Mouse (Mus musculus) natural killer cell, adult 2 months (primary cell): ENCODE measurements around the gene Rad51b.
A peak's percentile ranks its signal among the peaks of the same experiment; 100 is the strongest.

Source experiments
- DNase-seq, 2 experiments: peaks; one replicate each; pipeline ENCODE4 v3.0.0; 2022; ENCODE audit warnings: low spot score in 2 of 2

Gene Rad51b

DNA sequence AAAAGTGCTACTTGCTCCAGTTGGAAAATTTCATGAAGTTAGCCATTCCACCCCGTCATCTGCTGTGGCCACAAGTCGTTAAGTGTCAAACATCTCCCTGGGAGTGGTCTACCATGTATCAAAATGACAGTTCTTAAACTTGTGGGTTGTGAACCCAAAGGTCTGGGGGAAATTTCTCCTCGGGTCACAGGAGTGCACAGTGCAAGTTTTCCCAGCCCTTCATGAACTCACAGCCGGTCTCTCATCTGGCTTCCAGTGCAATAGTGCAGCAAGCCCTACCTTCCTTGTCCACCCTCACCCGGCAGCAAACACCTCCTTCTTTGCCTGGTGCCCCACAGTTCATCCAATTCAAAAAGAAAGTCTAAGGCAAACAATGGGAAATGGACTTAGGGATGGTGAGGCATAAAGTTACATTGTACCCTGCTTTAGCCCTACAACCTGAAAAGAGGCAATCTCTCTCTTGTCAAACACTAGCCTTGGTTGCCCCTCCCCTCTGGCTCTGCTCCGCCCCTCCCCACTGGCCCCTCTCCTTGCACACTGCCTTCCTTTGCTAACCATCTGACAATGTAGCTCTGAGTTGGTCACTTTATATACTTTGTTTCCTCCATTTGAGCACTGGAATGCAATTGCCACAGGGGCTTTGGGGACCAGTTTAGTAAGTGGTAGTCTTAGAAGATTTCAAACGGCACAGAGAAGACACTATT is 390.8 kb downstream of the Rad51b start:
- no peak for DNase-seq

DNA sequence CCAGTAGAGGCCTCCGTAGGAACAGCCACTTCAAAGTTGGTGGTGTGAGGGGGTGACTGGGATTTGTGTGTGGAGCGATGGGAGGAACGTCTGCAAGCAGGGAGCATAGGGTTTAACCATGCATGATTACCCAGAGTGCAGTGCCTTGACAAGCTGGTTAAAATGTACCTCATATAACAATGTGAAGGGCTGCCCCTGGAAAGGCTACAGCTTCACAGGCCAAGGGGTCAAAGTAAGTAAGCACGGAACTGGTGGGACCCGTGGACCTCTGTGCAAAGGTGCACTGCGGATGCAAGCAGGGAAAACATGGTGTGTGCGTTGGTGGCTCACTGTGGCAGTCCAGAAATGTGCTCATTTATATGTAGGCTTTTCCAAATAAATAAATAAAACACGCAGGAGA is 392.2 kb downstream of the Rad51b start:
- DNase-seq = no peak

DNA sequence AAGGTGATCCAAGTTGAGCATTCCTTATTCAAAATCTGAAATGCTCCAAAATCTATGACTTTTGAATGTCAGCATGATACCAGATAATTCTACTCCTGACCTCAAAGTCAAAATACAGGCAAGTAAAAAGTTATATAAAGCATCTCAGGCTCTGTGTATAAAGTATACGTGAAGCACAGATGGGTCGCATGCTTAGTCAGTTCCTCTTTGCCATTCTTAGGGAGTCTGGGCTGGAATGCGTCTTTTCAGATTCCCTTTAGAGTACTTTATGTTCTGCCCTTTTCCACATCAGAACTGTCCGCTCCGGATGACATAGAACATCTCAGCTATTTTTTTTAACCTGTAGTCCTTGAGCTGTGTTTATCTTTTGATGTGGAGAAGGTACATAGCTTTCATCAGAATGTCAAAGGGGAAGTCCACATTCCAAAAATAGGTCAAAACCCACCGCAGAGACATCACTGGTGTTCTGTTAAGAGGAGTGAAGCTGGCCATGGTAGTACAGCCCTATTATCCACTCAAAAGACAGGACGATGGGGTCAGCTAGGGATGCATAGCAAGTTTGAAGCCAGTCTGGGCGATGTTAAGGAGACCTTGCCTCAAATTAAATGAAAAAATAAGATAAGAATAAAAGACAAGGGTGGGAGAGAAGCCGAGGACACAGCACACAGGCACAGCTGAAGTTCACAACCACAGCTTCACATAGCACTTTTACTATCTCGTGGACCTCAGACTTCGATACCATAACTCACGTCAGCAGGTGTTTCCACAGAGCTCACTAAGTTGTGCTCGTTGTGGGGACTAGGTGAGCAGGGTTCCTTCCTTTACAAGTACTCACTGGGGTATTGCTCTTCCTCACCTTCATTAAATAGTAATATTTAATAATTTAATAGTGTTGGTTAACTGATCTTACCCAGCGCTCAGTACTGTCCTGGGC is 395.1 kb downstream of the Rad51b start:
- DNase-seq = peak; percentile 49 to 52

DNA sequence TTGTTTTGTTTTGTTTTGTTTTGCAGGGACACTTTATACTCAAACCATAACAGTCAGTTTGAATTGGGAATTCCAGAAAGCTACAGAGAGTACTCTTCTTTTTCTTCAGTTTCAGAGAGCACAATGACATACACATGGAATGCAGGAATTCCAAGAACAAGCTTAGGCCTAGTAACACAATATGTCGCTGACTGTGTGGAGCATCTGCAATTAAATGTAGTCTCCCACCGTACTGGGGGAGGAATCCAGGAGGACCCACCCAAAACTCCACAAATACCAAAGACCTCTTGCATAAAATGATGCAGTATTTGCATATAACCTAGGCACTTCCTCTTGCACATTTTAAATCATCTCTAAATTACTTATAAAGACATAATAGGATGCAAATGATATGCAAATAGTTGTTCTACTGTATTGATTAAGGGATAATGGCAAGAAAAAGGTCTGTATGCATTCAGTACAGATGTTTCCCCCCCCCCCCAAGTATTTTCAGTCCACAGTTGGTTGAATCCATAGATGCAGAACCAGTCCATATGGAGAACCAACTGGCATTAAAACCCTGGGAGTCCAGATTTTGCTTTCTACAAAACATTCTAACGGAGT is 398.9 kb downstream of the Rad51b start:
- no peak for DNase-seq

DNA sequence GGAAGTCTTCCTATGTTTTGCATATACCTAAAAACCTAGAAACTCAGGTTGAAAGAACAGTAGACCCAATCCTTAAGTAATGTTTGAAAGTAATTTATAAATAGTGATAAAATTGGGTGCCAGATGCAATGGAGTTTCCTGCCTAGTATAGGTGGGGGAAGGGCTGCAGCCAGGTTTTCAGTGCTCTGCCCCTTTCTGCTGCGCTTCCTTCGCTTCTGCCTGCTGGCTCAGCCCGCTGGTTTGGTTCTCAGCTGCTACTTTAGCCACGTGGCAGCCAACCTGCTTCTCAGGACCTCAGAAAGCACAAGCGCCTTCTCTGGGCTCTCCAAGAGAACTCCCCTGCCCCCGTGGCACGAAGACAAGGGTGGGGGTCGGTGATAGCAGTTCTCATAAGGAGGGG is 406.5 kb downstream of the Rad51b start:
- no peak for DNase-seq

DNA sequence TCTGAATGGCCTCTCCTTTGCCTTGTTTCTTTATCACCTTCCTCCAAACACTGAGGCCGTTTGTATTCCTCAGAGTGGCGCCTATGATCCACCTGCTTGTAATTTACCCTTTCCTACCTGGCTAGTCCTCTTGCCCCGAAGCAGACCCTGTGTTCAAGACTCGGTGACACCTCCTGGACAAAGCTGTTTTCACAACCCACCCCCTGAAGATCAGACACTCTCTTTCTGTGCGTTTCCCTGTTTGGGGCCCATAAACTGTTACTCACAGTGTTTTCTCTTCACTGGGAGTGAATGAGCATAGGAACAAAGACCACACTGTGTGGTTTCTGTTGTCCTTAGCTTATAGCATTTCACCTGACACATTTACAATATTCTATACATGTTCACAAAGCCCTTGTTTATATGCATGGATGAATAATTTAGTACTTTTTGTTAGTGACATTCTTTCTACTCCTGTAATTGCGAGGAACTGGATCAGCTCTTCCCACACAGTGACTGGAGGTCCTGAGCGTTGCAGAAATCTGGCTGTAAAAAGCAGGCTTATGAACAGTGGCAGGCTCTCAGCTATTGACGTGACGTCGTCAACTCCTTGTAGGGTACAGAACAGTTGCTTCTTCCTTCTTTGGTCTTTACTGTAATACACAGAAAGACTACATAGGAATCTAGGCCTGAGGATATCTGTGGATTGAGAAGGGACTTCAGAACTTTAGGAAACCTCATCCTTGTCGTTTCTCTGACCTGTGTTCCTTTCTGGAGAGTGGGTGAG is 408.6 kb downstream of the Rad51b start:
- no peak for DNase-seq

DNA sequence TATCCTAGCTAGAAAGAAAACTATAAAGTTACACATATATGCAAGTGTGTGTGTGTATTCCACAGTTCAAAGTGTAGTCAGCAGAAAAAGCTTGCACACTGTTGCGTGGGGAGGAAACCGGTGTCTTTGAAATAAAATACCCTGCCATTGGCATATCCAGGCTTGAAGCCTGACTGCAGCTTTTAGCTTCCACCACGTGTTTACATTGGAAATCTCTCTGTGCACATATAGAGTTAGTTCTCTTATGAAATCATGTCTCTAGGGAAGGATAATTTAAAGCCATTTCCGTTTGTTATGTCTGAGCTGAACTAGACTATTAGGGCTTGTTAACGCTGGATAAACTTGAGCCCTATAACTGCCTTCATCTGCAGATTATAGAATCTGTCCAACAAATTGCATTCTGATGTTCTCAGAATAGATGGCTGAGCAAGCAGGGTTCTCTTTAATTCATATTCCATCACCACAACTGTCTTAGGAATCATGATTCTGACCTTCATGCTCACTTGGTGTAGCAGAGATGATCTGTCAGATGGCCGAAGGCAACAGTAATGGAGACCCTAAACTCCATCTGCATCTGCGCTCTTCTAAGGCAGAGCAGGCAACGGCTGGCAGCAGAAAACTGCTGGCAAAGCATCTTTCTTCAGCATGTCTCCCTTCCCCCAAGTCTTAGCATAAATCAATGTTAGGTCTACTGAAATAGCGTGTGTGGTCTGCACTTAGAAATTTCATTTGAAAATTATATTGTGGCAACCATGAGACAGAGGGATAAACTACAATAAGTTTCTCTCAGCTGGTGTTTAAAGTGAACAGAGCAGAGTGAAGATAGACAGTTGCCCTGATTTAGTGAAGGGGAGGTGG is 410.7 kb downstream of the Rad51b start:
- DNase-seq = no peak

DNA sequence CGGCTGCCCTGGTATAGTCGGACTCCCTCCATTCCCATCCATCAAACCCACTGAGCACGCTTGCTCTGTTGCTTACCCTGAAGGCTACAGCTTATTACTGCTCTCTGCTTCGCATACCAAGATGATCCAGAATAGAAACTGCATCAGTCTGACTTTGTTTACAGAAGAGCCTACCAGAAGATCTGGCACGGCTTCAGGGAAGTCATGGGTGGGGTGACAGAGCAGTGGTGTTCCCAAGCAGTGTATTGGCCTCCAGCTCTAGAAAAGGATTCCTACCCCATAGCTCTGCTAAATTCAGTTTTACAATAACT is 411.3 kb downstream of the Rad51b start:
- DNase-seq = no peak

DNA sequence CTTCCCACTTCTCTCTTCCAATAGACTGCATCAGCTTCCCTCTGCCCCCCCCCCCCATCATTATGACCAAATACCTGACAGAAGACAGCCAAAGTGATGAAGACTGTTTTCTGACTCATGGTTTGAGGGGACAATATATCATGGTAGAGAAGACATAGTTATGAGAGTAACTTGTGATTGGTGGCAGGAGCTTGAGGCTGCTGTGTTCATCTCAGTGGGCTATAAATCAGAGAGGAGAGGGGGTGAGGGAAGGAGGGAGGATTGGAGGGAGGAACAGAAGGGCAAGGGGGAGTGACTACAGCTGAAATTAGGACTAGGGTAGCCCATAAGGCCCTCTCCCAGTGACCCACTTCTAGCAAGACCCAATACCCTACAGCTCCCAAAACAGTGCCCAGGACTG is 416.2 kb downstream of the Rad51b start:
- no peak for DNase-seq

DNA sequence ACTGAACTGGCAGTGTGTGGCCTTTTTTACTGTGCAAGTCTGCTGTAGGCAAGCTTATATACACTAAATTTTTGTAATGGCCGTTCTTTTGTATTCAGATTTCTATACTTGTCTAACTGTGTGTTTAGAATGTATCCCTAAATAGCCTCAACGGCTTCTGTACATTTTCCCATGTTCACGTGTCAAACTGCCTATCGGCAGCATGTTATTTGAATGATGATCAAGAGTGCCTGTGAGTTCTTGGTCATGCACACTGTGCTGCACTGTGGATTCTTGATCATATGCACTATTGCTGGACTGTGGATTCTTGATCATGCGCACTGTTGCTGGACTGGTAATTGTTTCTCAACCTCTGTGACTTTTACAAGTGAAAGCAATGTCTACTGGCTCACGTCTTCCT is 417.4 kb downstream of the Rad51b start:
- DNase-seq = no peak

DNA sequence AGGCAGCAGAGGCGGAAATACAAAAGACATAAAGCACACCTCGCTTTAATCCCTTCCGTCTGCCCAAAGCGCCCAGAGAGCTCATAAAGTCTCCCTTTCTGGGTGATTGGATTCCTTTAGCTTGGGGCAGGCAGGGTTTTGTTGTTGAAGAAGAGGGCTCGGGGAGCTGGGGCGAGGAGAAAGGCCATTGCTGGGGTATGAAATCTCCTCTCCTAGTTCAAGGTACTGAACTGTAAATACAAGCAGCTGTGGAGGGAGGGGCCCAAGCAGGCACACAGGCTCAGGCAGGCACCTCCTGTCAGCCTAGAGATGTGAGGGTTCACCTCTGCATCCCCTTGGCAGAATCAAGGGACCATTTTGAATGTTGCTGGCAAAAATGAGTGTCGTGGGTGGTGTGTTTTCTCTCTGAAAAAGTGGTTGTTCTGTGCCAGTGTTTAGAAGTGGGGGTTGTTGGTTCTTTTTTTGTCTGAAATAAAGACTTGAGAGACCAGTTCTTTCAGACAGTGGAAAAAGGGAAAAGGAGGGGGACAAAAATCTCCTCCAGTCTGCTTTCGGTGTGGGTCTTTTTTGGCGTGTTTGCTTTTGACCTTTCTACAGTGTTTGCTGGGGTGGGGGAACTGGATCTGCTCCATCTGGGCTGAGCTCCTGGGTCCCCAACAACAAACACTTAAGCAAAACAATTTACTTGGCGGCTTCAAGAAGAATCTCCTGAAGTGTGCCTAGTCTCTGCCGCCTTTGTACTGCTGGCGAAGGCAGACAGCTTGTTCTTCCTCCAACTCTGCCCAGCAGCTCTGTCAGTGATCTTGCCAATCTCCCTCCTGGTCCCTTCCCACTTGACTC is 418.6 kb downstream of the Rad51b start:
- no peak for DNase-seq

DNA sequence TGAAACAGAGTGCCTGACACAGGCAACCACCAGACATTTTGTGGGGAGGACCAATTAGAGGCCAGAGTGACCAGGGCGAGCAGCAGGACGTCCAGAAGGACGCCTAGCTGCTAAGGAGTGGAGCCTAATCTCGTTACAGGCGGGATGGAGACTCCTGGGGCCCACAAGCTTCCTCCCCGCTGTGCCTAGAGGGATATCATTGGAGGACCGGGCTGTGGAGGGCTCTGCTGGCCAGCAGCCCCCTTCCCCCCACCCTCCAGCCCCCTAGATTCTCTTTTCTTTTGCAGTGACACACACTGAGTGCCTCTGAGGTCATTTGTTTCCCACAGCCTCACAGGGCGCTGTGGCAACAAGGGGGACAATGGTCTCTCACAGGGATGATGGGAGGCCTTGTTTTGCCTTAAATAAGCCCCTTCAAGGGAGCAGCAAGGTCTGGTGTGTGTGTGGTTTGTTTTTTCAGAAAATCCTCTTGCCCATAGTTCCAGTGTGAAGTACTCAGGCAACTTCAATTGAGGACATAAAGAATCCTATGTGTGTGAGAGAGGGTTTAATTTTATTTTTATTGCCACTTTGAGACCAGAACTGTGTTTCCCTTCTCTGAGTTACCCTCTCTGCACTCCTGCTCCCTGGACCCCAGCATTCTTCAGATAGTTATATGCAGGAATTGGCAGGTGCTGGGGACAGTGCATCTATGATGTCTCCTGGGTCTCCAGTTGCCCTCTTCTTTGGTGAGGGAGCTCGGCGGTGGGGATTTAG is 422.2 kb downstream of the Rad51b start:
- no peak for DNase-seq

DNA sequence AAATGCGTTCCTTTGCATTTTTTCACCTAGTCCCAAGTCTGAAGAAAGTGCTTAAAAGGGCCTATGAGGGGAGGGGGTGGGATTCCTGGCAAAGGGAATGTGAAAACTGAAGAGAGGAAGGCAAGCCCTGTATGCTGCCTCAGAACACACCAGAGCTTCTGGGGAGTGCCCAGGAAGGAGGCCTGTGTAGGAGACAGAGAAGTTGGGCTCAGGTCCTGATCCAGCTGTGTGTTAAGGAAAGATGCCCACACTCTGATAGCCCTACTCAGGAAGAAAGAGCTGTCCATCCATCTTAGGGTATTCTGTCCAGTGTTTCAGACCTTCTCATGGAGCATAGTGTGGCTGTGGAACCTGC is 422.7 kb downstream of the Rad51b start:
- DNase-seq = no peak

DNA sequence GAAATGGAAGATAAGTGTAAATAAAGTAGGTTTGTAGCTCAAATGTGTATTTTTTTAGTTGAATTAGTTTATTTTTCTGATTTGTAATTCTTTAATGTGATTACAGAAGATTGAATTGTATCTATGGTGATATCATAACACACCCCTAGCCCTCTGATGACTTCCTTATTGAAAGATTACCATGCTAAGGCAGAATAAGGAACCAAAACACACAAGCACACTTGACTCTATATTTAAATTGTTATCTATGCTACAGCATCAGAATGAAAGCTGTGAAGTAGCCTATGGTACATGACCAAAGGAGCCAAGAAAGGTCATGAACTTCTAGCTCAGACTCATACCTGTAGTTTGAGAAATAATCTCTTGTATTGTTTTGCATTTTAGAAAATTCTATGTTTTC is 427.8 kb downstream of the Rad51b start:
- DNase-seq = no peak

DNA sequence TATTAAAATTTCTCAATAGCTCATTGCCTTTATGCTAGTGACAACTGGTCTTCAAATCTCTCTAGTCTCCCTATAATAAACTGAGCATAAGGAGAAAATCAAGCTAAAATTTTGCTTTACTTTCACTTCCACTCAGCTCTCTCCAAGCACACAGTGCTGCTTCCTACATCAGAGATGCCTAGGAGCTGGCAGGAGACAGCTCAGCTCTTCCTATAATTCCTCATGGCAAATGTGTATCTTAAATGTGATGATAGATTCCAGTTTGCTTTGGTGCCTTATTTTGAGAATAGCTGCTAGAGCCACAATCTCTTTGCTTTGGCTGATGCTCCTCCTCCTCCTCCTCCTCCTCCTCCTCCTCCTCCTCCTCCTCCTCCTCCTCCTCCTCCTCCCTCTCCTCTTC is 428.6 kb downstream of the Rad51b start:
- no peak for DNase-seq

DNA sequence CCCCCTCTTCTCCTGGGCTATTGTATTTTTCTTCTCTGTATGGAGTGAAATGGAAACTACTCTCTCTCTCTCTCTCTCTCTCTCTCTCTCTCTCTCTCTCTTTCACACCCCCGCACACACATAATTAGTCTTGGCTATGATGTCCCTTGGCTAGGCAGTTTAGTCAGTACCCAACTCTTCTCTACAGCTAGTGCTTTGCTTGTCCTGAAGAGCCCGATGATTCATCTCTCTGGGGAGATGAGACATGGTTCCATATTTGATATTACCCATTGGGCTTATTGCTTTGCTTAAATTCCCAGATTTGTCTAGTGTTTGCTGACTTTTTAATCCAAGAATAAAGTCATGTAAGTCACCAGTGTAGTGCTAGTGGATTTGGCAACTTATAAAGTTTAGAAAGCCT is 429.0 kb downstream of the Rad51b start:
- no peak for DNase-seq

DNA sequence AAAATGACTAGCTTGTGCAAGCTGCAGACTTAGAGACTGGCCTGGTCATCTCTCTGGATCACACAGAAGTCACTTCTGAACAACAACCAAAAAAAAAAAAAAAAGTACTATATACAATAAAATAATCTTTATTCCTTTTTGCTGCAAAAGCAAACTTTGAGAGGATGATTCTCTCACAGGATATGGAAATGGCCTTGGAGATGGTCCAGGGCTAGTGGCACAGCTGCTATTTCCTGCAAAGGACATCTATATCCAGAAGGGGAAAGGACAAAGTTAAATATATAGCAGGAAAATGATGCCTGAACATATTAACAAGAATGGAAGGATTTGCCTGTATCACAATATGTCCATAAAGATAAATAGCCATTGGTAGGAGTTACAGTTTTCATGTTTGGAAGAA is 429.9 kb downstream of the Rad51b start:
- DNase-seq = no peak

DNA sequence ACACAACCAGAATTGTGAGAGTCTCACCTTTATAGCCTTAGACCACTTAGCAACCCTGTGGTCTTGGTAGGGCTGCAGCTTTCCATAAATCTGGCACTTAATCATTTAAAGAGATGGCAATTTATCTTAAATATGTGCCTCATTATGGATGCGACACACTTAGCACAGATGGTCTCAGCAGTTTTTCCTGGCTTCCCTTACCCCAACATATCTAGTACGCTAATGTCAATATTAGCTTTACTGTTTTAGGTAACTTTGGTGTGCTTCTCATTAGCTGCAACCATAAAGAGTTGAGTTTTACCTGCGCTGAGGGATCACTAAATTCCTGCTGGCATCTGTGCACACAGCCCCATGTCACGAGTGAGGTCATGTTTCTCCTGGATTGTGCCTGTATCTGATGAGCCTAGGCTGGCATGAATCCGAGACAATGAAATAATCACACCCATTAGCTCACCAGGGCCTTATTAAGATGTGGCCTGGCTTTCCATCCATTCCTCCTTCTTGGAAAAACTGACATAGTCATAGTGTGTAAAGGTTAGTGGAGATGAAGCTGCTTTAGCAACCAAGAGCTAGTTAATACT is 432.9 kb downstream of the Rad51b start:
- no peak for DNase-seq

DNA sequence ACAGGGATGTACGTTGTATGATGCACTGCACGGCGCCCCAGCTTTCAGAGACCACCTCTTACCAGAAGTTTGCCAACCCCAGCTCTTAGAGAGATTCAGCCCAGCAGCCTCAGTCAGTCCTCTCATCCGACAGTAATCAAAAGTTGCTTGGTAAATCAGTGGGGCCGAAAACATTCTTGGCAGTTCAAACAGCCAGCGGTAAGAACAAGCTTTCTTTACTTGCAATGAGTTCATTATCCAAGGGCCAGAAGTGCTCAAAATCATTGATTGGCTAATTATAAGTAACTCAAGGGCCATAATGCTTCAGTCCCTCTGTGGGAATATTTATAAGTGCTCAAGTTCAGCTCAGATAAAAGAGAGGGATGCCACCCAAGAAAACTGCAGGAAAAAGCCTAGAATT is 434.8 kb downstream of the Rad51b start:
- no peak for DNase-seq
